15 mouse cellular contexts compared by ENCODE assay signal in the genomic region with DNA sequence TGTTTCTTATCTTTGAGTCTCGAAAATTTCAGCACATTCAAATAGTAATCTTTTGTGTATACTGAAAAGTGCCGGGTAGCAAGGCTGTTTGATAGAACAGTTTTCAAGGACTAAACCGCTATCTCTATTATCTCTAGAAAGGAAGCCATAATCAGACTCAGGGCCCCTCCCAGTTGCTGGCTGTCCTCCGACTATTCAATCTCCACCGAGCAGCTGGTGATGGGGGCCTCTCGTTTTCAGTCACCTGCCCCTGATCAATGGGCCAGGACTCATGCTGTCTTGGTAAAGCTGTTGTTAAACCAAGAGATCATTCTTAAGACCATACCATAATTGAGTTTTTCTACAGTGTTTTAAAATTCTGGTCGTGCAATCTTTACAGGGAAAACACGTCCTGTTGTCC.
"Had no signal": no experiment of that assay in that cellular context is flagged by ENCODE, and none has a peak within 500 bp of the region (broad histone marks: within the 10 kb centered on the region; RNA-seq: fewer than 3 reads in every experiment).

No protein-coding gene starts in this region.

- H3K27me3 ChIP-seq: limb, embryonic 15.5 days; liver, embryonic 12.5 days; midbrain, embryonic 15.5 days; neural tube, embryonic 12.5 days had no signal

- H3K9me3 ChIP-seq: limb, embryonic 15.5 days; liver, embryonic 12.5 days; midbrain, embryonic 15.5 days; neural tube, embryonic 12.5 days had no signal

- H3K9ac ChIP-seq: limb, embryonic 15.5 days; liver, embryonic 12.5 days; lung, embryonic 14.5 days; midbrain, embryonic 15.5 days; neural tube, embryonic 12.5 days had no signal

- H3K4me1 ChIP-seq: limb, embryonic 15.5 days; liver, embryonic 12.5 days; midbrain, embryonic 15.5 days; neural tube, embryonic 12.5 days had no signal

- H3K36me3 ChIP-seq: limb, embryonic 15.5 days; liver, embryonic 12.5 days; midbrain, embryonic 15.5 days; neural tube, embryonic 12.5 days had no signal

- ATAC-seq: liver, embryonic 12.5 days; midbrain, embryonic 15.5 days had no signal

- H3K4me2 ChIP-seq: limb, embryonic 15.5 days; liver, embryonic 12.5 days; lung, embryonic 14.5 days; midbrain, embryonic 15.5 days; neural tube, embryonic 12.5 days had no signal

- H3K4me3 ChIP-seq: limb, embryonic 15.5 days; liver, embryonic 12.5 days; midbrain, embryonic 15.5 days; neural tube, embryonic 12.5 days had no signal

- H3K27ac ChIP-seq: kidney, postnatal 0 days; limb, embryonic 15.5 days; liver, embryonic 12.5 days; macrophage; midbrain, embryonic 15.5 days; neural tube, embryonic 12.5 days; stomach, postnatal 0 days had no signal

- DNase-seq: kidney, adult 11 months; kidney, adult 9 months; layer of hippocampus, adult 9-11 months; layer of hippocampus, postnatal 36 days; lung, embryonic 14.5 days; lung, postnatal 10 days; thymus, adult 2 months; thymus, postnatal 36 days had no signal
